Mouse (Mus musculus) layer of hippocampus, postnatal 10 days (tissue): ENCODE results near the gene Zfp966. TPM values are rescaled to one million over a fixed set of nuclear protein-coding genes. Genes with fewer than 3 reads are reported as not detected.
"Not testable (repeated sequence)": the region's sequence is repeated elsewhere in the genome, so short reads cannot be mapped to it uniquely, and the experiment has no call there.

Experiments
- DNase-seq, 2 experiments: peaks; one replicate each; pipeline ENCODE4 v3.0.0; 2021; ENCODE audit warnings: low spot score in 2 of 2
- long read RNA-seq: library from polyadenylated mRNA; stranded (forward); transcript quantifications from one replicate; pipeline ENCODE4 v2.0.0, GENCODE M21; 2023
- total RNA-seq, 2 experiments: library from RNA; stranded (reverse); gene quantifications; 2 replicates each; pipeline ENCODE4 v1.2.3; 2021

Gene Zfp966
- 1 to 10 TPM; 4.0 to 5.1 TPM for total RNA-seq
- long read RNA-seq, partial matches to known transcripts, result 1 of 1 reads
- long read RNA-seq, other reads (novel, unspliced or antisense), result 0 of 1 reads

GRCm38 (mm10) chr2:175931000-175931399 lies at the start of gene Zfp966:
Gene Zfp966 (minus strand): TSS chr2:175931100.
- not testable (repeated sequence) for DNase-seq

- DNase-seq, result not testable (repeated sequence)
Measured at GRCm38 (mm10) chr2:175965031-175965430, 34.1 kb upstream of the Zfp966 start, which contains the start of gene Gm2026. Gene Gm2026 (plus strand): TSS chr2:175965331.

- not testable (repeated sequence) for DNase-seq
Measured at GRCm38 (mm10) chr2:175869024-175869423, 61.9 kb downstream of the Zfp966 start, which contains the start of gene Gm6710. Gene Gm6710 (plus strand): TSS chr2:175869219.

Other genes starting within 250 kb of the Zfp966 start
- gene Zfp969, start 227.5 kb downstream of the Zfp966 start, total RNA-seq, result not detected
- not detected for gene Gm2007, start 189.6 kb downstream of the Zfp966 start, total RNA-seq
- 1 to 10 TPM; 3.3 to 4.8 TPM for gene Gm14288, start 130.0 kb downstream of the Zfp966 start, total RNA-seq
- 10 to 100 TPM; 65.7 to 74.0 TPM for gene Gm6710, start 61.9 kb downstream of the Zfp966 start, total RNA-seq
- 10 to 100 TPM; 56.4 to 57.3 TPM for gene Gm2026, start 34.2 kb upstream of the Zfp966 start, total RNA-seq
- 1 to 10 TPM; 3.5 to 8.1 TPM for gene Gm2004, start 218.7 kb upstream of the Zfp966 start, total RNA-seq